In genomic region chr10:127098514-127098913, GRCm38 (mm10) we compare ENCODE assay signal across 18 mouse cellular contexts. TPM values are rescaled to one million over a fixed set of nuclear protein-coding genes. Genes with fewer than 3 reads are reported as not detected.
"Had no signal": no experiment of that assay in that cellular context is flagged by ENCODE, and none has a peak within 500 bp of the region (broad histone marks: within the 10 kb centered on the region; RNA-seq: fewer than 3 reads in every experiment).

No protein-coding gene starts in this region.

- H3K4me1 ChIP-seq: limb, embryonic 12.5 days; stomach, embryonic 15.5 days had no signal

- ATAC-seq: liver, postnatal 0 days; lung, postnatal 0 days; midbrain, embryonic 16.5 days had no signal

- H3K9ac ChIP-seq: limb, embryonic 12.5 days; limb, embryonic 15.5 days; liver, embryonic 14.5 days; liver, postnatal 0 days; lung, embryonic 14.5 days; midbrain, embryonic 12.5 days; stomach, embryonic 15.5 days had no signal

- H3K27me3 ChIP-seq: stomach, embryonic 15.5 days had no signal

- DNase-seq: kidney, adult 2 months; kidney, postnatal 25 days; left cerebral cortex, postnatal 4 days; liver, postnatal 0 days; lung, embryonic 14.5 days; right cerebral cortex, postnatal 14 days; spleen, adult 18-20 months; thymus, adult 18-20 months had no signal

- H3K4me3 ChIP-seq: limb, embryonic 12.5 days; limb, embryonic 15.5 days; midbrain, embryonic 12.5 days; stomach, embryonic 15.5 days had no signal

- H3K4me2 ChIP-seq: limb, embryonic 12.5 days; limb, embryonic 15.5 days; liver, embryonic 11.5 days; lung, embryonic 14.5 days; midbrain, embryonic 12.5 days; stomach, embryonic 15.5 days had no signal

- H3K27ac ChIP-seq: kidney, postnatal 0 days; limb, embryonic 12.5 days; limb, embryonic 15.5 days; liver, embryonic 14.5 days; macrophage; midbrain, embryonic 12.5 days; stomach, embryonic 15.5 days had no signal

- H3K9me3 ChIP-seq: limb, embryonic 12.5 days; limb, embryonic 15.5 days; midbrain, embryonic 12.5 days; stomach, embryonic 15.5 days had no signal

RNA-seq across cellular contexts. Expression of gene Agap2, which starts 23.4 kb away (rescaled TPM):
- polyA plus RNA-seq: limb, embryonic 12.5 days had no signal
